Mouse (Mus musculus): ENCODE data around the gene Lhx1.

Lhx1 gene

GRCm38 (mm10) chr11:84526451-84526850, 1.1 kb upstream of the Lhx1 start:
- DNase-seq = no peak

GRCm38 (mm10) chr11:84524511-84525270, 644 bp downstream of the Lhx1 start:
- DNase-seq = no peak

- DNase-seq = no peak
Measured at GRCm38 (mm10) chr11:84523841-84524510, 1.4 kb downstream of the Lhx1 start.

- no peak for DNase-seq
Measured at GRCm38 (mm10) chr11:84523321-84523831, 2.0 kb downstream of the Lhx1 start.

GRCm38 (mm10) chr11:84522577-84523320, 2.6 kb downstream of the Lhx1 start:
- peak; percentile 14 for DNase-seq

GRCm38 (mm10) chr11:84521751-84522299, 3.5 kb downstream of the Lhx1 start:
- no peak for DNase-seq

- DNase-seq = no peak
Measured at GRCm38 (mm10) chr11:84521071-84521390, 4.3 kb downstream of the Lhx1 start.

- no peak for DNase-seq
Measured at GRCm38 (mm10) chr11:84520269-84521070, 4.9 kb downstream of the Lhx1 start.

- DNase-seq = no peak
Measured at GRCm38 (mm10) chr11:84519576-84520268, 5.6 kb downstream of the Lhx1 start.

GRCm38 (mm10) chr11:84519036-84519435, 6.3 kb downstream of the Lhx1 start:
- DNase-seq = no peak

GRCm38 (mm10) chr11:84518261-84518660, 7.1 kb downstream of the Lhx1 start:
- DNase-seq = no peak

GRCm38 (mm10) chr11:84517431-84517830, 7.9 kb downstream of the Lhx1 start:
- no peak for DNase-seq

GRCm38 (mm10) chr11:84516501-84517240, 8.7 kb downstream of the Lhx1 start:
- DNase-seq = no peak

- peak; percentile 98 for DNase-seq
Measured at GRCm38 (mm10) chr11:84513171-84514116, 11.9 kb downstream of the Lhx1 start, which contains the start of gene Aatf. Gene Aatf, minus strand, starts transcription at chr11:84513522.

GRCm38 (mm10) chr11:84512031-84512430, 13.3 kb downstream of the Lhx1 start:
- no peak for DNase-seq

GRCm38 (mm10) chr11:84504296-84504695, 21.0 kb downstream of the Lhx1 start:
- DNase-seq = no peak

- DNase-seq = no peak
Measured at GRCm38 (mm10) chr11:84497944-84498343, 27.4 kb downstream of the Lhx1 start.

- DNase-seq = no peak
Measured at GRCm38 (mm10) chr11:84496901-84497300, 28.4 kb downstream of the Lhx1 start.

- no peak for DNase-seq
Measured at GRCm38 (mm10) chr11:84495774-84496173, 29.6 kb downstream of the Lhx1 start.

GRCm38 (mm10) chr11:84481661-84482060, 43.7 kb downstream of the Lhx1 start:
- no peak for DNase-seq
